Mouse (Mus musculus): ENCODE data around the gene St8sia1.

DNA sequence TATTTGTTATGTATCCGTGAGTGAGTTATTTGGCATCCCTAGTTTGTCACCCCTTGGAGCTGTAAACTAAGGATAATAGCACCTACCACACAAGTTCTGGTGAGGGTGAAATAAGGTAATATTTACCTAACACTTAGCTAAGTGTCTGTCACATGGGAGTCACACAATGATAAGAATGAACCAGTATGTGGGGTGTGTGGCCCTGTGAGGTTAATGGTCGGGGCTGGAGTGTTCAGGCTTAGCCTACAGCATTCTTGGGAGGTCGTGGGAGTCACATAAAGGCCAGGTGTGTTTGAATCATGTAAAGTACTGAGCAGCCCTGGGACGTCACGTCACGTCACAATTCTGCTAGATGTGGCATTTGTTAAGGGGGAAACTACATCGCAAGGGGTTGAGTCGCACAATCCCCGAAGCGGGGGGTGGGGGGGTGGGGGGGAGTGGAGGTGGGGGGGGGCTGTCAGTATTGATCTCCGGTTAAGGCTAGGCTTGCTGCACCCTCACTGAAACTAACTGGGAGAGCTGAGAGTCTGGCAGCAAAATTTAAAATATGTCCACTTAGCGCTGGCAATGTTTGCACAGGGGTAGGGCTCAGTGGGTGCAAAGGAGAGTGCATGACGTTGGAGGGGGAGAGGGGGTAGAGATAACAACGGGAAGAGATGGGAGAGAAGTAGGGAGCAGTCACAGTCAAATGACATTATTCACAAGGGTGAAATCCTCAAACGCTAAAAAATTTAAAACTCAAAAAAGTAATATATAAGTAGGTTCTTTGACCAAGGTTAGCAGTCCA, 168.4 kb downstream of the St8sia1 start:
- no peak for TF ChIP-seq CTCF (IDR thresholded peaks at IDR 0.05; ENCODE audit: insufficient read depth, low read length)
- TF ChIP-seq POLR2A (IDR thresholded peaks at IDR 0.05; ENCODE audit: borderline replicate concordance, extremely low read depth, low read depth, low read length) = no peak

Data from lung, adult 2 months (tissue).